Mouse (Mus musculus): ENCODE results near the gene Zscan29.
"Not testable (repeated sequence)": the region's sequence is repeated elsewhere in the genome, so short reads cannot be mapped to it uniquely, and the experiment has no call there.

Zscan29 gene

DNA sequence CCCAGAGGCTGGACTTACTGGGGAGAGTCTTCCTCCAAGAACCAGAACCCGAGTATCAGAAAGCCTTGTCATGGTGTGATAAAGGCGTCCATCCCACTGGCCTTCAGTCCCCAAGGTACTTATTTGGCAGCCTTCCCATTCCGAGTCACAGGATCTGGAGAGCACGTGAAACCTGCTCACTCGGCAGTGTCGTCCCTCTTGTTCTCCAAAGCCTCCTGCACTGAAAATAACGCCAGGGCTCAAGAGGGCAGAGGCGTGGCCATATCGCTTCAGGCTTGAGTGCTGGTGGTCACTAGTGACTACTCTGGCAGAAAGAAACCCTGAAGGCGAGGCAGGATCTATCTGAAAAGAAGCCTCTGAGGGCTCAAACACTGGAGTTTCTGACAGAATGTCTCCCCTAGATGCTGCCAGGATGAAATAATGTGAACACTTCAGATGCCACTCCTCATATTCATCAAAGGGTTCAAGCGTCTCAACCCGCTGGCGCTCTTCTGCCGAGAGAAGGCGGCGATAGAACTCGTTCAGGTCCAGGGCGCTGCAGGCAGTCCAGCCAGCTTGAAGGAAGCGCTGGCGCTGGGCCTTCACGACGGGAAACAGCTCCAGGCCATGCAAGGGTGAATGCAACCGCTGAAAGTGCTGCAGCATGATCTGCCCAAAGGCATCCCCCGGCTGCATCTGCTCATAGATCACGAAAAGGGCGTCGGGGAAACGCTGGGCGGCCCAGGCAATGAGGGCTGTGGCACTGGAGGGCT lies 31.5 kb downstream of the Zscan29 start:
- intact Hi-C loops (cut with DNase I), result no loop called here

DNA sequence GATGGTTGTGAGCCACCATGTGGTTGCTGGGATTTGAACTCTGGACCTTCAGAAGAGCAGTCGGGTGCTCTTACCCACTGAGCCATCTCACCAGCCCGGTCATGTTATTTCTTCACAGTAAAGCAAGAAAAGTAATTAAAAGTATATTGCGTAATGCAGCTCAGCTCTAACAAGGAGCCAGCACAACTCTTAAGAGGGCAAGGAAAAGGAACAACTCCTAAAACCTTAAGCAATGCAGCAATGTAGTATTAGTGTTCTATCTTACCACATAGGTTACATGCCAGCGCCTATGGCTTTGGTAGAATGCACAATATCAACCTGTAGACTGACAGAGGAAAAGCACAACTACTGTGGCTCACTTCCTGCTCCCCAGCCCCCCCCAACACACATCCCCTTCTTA lies 33.6 kb downstream of the Zscan29 start:
- intact Hi-C loops (cut with DNase I), result no loop called here

GRCm38 (mm10) chr2:121132822-121133221 lies 38.1 kb downstream of the Zscan29 start:
- intact Hi-C loops (cut with DNase I), result no loop called here

GRCm38 (mm10) chr2:121128865-121129620 lies 41.9 kb downstream of the Zscan29 start:
- intact Hi-C loops (cut with DNase I), result no loop called here

DNA sequence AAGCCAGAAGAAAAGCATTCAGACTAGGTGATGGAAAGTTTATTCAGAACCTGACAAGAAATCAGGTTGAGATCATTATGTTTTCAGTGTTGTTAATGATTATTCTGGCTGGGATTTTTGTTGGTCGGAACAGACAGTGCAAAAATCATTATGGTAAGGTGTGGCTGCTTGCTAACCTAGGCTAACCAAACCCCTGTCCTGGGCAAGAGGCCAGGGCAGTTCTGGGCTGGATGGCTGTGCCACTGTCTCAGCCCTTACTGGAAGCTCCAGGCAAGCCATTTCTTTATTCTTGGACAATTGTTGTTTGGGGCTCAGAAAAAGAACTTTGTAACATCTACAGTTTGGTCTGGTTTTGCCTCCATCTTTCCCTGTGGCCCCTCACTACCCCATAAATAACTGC lies 43.4 kb downstream of the Zscan29 start:
- intact Hi-C loops (cut with DNase I), result no loop called here

DNA sequence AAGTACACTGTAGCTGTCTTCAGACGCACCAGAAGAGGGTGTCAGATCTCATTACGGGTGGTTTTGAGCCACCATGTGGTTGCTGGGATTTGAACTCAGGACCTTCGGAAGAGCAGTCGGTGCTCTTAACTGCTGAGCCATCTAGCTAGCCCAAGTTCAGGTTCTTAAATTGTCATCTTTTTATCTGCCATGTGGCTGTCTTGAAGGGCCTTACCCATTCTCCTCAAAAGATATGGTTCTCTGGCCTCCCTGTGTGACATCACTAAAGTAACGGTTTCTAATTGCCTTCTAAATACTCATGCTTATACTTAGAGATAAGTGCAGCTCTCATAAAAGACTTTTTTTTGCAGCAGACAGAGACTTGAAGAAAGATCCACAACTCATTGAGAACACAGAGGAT lies 44.6 kb downstream of the Zscan29 start:
- intact Hi-C loops (cut with DNase I), result not testable (repeated sequence)

DNA sequence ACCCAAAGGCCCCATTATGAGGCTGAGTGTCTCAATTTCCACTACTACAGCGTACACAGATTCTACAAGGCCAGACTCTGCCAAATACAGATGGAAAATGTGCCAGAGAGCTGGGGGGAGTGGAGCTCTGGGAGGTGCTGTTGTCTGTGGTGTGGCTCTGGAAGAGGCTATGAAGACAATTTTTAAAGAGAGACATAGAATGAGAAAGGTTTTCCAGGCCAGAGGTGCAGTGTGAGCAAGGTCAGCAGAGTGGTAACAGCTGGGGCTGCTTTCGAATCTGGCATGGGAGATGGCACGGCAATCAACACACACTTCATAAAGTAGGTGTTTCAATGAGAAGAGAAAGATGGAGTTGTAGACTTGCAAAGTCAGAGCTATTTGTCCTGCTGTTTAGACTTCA lies 51.7 kb downstream of the Zscan29 start:
- intact Hi-C loops (cut with DNase I), result no loop called here

DNA sequence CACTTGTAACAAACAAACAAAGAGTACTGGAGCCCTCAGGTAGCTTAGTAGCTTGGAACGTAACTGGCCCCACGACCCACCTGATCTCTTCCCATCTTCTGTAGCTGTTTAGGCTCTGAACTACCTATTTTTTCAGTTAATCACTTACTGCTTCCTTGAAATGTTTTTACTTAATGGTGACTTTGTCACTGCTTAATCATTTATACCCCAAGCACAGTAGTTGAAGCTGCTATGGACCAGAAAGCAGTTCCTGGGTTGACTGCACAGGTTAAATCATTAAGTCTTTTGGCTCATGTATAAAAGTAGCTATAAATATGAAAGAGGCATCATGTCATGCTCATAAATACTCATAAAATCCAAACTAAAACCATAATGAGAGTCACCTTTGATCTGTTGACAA lies 55.5 kb downstream of the Zscan29 start:
- intact Hi-C loops (cut with DNase I), result no loop called here

DNA sequence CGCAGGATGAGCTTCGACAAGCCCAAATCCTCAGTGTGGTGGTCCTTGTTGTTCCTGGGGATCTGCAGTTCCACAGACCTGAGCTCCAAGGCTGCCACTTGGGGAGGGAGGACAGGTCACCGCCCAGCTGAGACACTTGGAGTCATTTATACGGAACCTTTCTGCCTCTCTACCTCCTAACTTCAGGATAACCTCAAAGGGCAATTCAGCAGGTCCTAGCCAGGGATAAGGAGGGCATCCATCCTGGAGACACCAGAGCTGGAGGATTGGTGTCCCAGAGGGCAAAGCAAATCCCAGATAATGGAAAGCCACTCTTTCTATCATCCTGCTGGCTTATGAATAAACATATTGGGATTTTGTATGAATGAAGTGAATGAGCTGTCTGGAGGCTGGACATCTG lies 61.2 kb downstream of the Zscan29 start, which contains the start of gene Tgm7:
Gene Tgm7 (minus strand): TSS at position 101 of the 400 bp plus-strand sequence.
- intact Hi-C loops (cut with DNase I), result no loop called here

All from adrenal gland (tissue).